Mouse (Mus musculus) cortical plate, adult 2 months (tissue): ENCODE data around the gene Tle4. TPM values are rescaled to one million over a fixed set of nuclear protein-coding genes. Genes with fewer than 3 reads are reported as not detected.
A peak's percentile ranks its signal among the peaks of the same experiment; 100 is the strongest.

ENCODE experiments used
- H3K27ac ChIP-seq: fragments of 200-500 bp; 2 replicates; pipeline ENCODE4 v1.5.1; 2012; ENCODE audit warnings: low read length, control low read depth, inconsistent platforms; ENCODE audit not compliant: insufficient read depth
- H3K4me1 ChIP-seq: fragments of 200-500 bp; 2 replicates; pipeline ENCODE4 v1.6.1; 2011; ENCODE audit warnings: low read length; ENCODE audit not compliant: control insufficient read depth, insufficient read depth
- H3K4me3 ChIP-seq: fragments of 200-500 bp; 2 replicates; pipeline ENCODE4 v1.5.1; 2011; ENCODE audit warnings: mild to moderate bottlenecking, low read length, control low read depth; ENCODE audit not compliant: insufficient read depth
- CTCF ChIP-seq: fragments of 200-500 bp; IDR thresholded peaks from 2 replicates; pipeline ENCODE4 v1.5.1; 2011; ENCODE audit warnings: mild to moderate bottlenecking, control low read depth, low read length; ENCODE audit not compliant: insufficient read depth; ENCODE audit errors: extremely low read depth
- POLR2A ChIP-seq: fragments of 200-500 bp; IDR thresholded peaks from 2 replicates; pipeline ENCODE4 v1.6.1; 2011; ENCODE audit warnings: mild to moderate bottlenecking, low read length, control low read depth; ENCODE audit not compliant: insufficient read depth; ENCODE audit errors: extremely low read depth
- polyA plus RNA-seq: library from polyadenylated mRNA; depleted of rRNA; stranded (reverse); fragments of >200 nt; gene quantifications from 2 replicates; pipeline ENCODE4 v1.2.3, GENCODE M21; 2012

Tle4 gene
- polyA plus RNA-seq, 1 experiment = 34.2 TPM

GRCm38 (mm10) chr19:14610542-14611317 is 12.9 kb upstream of the Tle4 start:
- Histone ChIP-seq H3K27ac (no peak overlapping the region), H3K4me3 (no peak overlapping the region), H3K4me1 (no peaks in the 10 kb centered on the region)
- TF ChIP-seq CTCF (no peak), POLR2A (no peak)

GRCm38 (mm10) chr19:14600841-14601240 is 3.0 kb upstream of the Tle4 start:
- no peak overlapping the region for H3K4me3 ChIP-seq
- no peaks in the 10 kb centered on the region; the same call in 1 of the 2 replicates for H3K4me1 ChIP-seq
- TF ChIP-seq CTCF = no peak
- TF ChIP-seq POLR2A = no peak
- H3K27ac ChIP-seq = no peak overlapping the region

- Histone ChIP-seq H3K27ac (no peak overlapping the region), H3K4me3 (no peak overlapping the region), H3K4me1 (peaks cover 2% of the 10 kb centered on the region; the same call in 1 of the 2 replicates)
- TF ChIP-seq CTCF (no peak), POLR2A (no peak)
Observed at GRCm38 (mm10) chr19:14600354-14600753, 2.5 kb upstream of the Tle4 start.

GRCm38 (mm10) chr19:14599851-14600251 is 2.0 kb upstream of the Tle4 start:
- Histone ChIP-seq H3K4me1 (peaks cover 2% of the 10 kb centered on the region; the same call in 1 of the 2 replicates), H3K27ac (no peak overlapping the region), H3K4me3 (no peak overlapping the region)
- no peak for TF ChIP-seq POLR2A
- TF ChIP-seq CTCF = no peak

- peaks cover 2% of the 10 kb centered on the region; the same call in 1 of the 2 replicates for H3K4me1 ChIP-seq
- peak overlapping the region; percentile 99 for H3K27ac ChIP-seq
- H3K4me3 ChIP-seq = peak overlapping the region; percentile 70
- TF ChIP-seq POLR2A (no peak), CTCF (no peak)
Observed at GRCm38 (mm10) chr19:14598690-14599288, 938 bp upstream of the Tle4 start.

GRCm38 (mm10) chr19:14596941-14597916 is 622 bp downstream of the Tle4 start:
- TF ChIP-seq CTCF (no peak), POLR2A (no peak)
- peak overlapping the region; percentile 99 for H3K27ac ChIP-seq
- H3K4me3 ChIP-seq = peak overlapping the region; percentile 43
- peaks cover 2% of the 10 kb centered on the region; the same call in 1 of the 2 replicates for H3K4me1 ChIP-seq

- TF ChIP-seq POLR2A = no peak
- TF ChIP-seq CTCF = no peak
- H3K27ac ChIP-seq = no peak overlapping the region
- H3K4me1 ChIP-seq = peaks cover 2% of the 10 kb centered on the region; the same call in 1 of the 2 replicates
- peak overlapping the region; percentile 43 for H3K4me3 ChIP-seq
Observed at GRCm38 (mm10) chr19:14596358-14596940, 1.4 kb downstream of the Tle4 start.

- H3K4me1 ChIP-seq = peaks cover 2% of the 10 kb centered on the region; the same call in 1 of the 2 replicates
- TF ChIP-seq CTCF = no peak
- no peak for TF ChIP-seq POLR2A
- H3K4me3 ChIP-seq = peak overlapping the region; percentile 43
- H3K27ac ChIP-seq = no peak overlapping the region
Observed at GRCm38 (mm10) chr19:14595390-14595997, 2.4 kb downstream of the Tle4 start.

GRCm38 (mm10) chr19:14594537-14594936 is 3.3 kb downstream of the Tle4 start:
- H3K27ac ChIP-seq = no peak overlapping the region
- H3K4me1 ChIP-seq = peaks cover 2% of the 10 kb centered on the region; the same call in 1 of the 2 replicates
- TF ChIP-seq CTCF = no peak
- no peak for TF ChIP-seq POLR2A
- peak overlapping the region; percentile 5; the same call in 1 of the 2 replicates for H3K4me3 ChIP-seq
